In the genomic region with DNA sequence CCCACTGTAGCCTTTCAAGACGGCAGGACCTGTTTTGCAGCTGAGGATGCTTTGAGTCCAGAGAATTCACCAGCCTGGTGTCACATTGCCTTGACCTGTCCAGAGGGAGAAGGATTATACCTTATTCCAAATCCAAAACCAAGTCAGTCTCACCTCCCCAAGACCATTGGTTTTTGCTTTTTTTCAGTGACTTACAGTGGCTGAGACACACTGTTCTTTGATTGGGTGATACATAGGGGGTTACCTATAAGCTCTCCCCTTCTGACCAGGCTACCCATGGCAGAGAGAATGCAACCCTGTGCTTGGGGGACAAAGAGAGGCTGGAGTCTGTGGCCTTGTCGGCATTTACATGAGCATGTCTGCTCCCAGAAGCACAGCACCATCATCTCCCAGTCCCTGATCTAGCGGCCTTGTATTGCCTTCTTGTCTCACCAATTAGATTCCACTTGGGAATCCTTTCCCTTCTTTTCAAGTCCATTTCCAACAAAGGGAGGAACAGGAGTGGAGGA, we compare ENCODE assay signal across 14 mouse cellular contexts. TPM values are rescaled to one million over a fixed set of nuclear protein-coding genes. Genes with fewer than 3 reads are reported as not detected.
DNase-seq lines count a peak whose midpoint lies in the region; ATAC-seq and TF ChIP-seq lines count a peak whose summit lies in the region.
"Had no signal": no experiment of that assay in that cellular context is flagged by ENCODE, and none has a peak within 500 bp of the region (broad histone marks: within the 10 kb centered on the region; RNA-seq: fewer than 3 reads in every experiment).

No protein-coding gene starts in this region.

- intact Hi-C loops in gastrocnemius, adult 2 months (cut with DNase I): no loop called here

- H3K4me3 ChIP-seq in gastrocnemius, adult 2 months: peak overlapping the region; percentile 21; the same call in 1 of the 2 replicates
- no peak overlapping the region for H3K4me3 ChIP-seq in embryonic facial prominence, embryonic 12.5 days
- H3K4me3 ChIP-seq in hindbrain, embryonic 12.5 days: 0 out of 2 replicates have a peak overlapping the region, but pooled peaks have one; percentile 3
- H3K4me3 ChIP-seq in midbrain, embryonic 15.5 days: no peak overlapping the region
- H3K4me3 ChIP-seq: erythroblast, embryonic 14.5 days; myocyte had no signal

- DNase-seq in gastrocnemius, adult 2 months: no peak
- no peak for DNase-seq in gastrocnemius, postnatal 25 days
- DNase-seq in urinary bladder, postnatal 10 days (ENCODE audit: low spot score): no peak
- DNase-seq: adrenal gland, postnatal 36 days; heart, postnatal 10 days; kidney, adult 11 months; lung, postnatal 4 days had no signal

- ATAC-seq in embryonic facial prominence, embryonic 12.5 days (ENCODE audit: insufficient number of reproducible peaks, insufficient read depth, low FRiP score, low TSS enrichment): no peak
- peak; percentile 51 for ATAC-seq in hindbrain, embryonic 12.5 days (ENCODE audit: low FRiP score)
- ATAC-seq in midbrain, embryonic 15.5 days (replicated peaks): peak; percentile 56
- no peak for ATAC-seq in megakaryocyte progenitor cell, adult 5-6 weeks (replicated peaks; ENCODE audit: poor library complexity)
- no peak for ATAC-seq in erythroid progenitor cell, adult 5-6 weeks (replicated peaks; ENCODE audit: low FRiP score, poor library complexity, severe bottlenecking)

- H3K27me3 ChIP-seq in embryonic facial prominence, embryonic 12.5 days: no peaks in the 10 kb centered on the region
- no peaks in the 10 kb centered on the region for H3K27me3 ChIP-seq in hindbrain, embryonic 12.5 days
- no peaks in the 10 kb centered on the region for H3K27me3 ChIP-seq in midbrain, embryonic 15.5 days (replicated peaks)

- no peak overlapping the region for H3K4me2 ChIP-seq in embryonic facial prominence, embryonic 12.5 days (replicated peaks)
- peak overlapping the region; percentile 40 for H3K4me2 ChIP-seq in hindbrain, embryonic 12.5 days (replicated peaks)
- peak overlapping the region; percentile 36 for H3K4me2 ChIP-seq in midbrain, embryonic 15.5 days

- WGBS in embryonic facial prominence, embryonic 12.5 days: 44% methylated on average over 3 of the region's 3 CpGs
- WGBS in hindbrain, embryonic 12.5 days: 12% methylated on average over 3 of the region's 3 CpGs
- WGBS in midbrain, embryonic 15.5 days: 13% methylated on average over 3 of the region's 3 CpGs

- H3K4me1 ChIP-seq in embryonic facial prominence, embryonic 12.5 days: peaks cover 49% of the 10 kb centered on the region
- H3K4me1 ChIP-seq in hindbrain, embryonic 12.5 days: peaks cover 55% of the 10 kb centered on the region
- peaks cover 40% of the 10 kb centered on the region for H3K4me1 ChIP-seq in midbrain, embryonic 15.5 days

- no peak for TF ChIP-seq CTCF in gastrocnemius, adult 2 months (IDR thresholded peaks at IDR 0.05)

- no peaks in the 10 kb centered on the region for H3K9me3 ChIP-seq in embryonic facial prominence, embryonic 12.5 days
- H3K9me3 ChIP-seq in hindbrain, embryonic 12.5 days (replicated peaks): no peaks in the 10 kb centered on the region
- no peaks in the 10 kb centered on the region for H3K9me3 ChIP-seq in midbrain, embryonic 15.5 days

- no peak overlapping the region for H3K9ac ChIP-seq in embryonic facial prominence, embryonic 12.5 days
- H3K9ac ChIP-seq in hindbrain, embryonic 12.5 days: no peak overlapping the region
- H3K9ac ChIP-seq in midbrain, embryonic 15.5 days: no peak overlapping the region

- 0 out of 2 replicates have a peak overlapping the region, but pooled peaks have one; percentile 9 for H3K27ac ChIP-seq in gastrocnemius, adult 2 months
- peak overlapping the region; percentile 37; the same call in 1 of the 2 replicates for H3K27ac ChIP-seq in embryonic facial prominence, embryonic 12.5 days
- peak overlapping the region; percentile 92 for H3K27ac ChIP-seq in hindbrain, embryonic 12.5 days
- peak overlapping the region; percentile 84 for H3K27ac ChIP-seq in midbrain, embryonic 15.5 days

- peaks cover 16% of the 10 kb centered on the region; the same call in 1 of the 2 replicates for H3K36me3 ChIP-seq in embryonic facial prominence, embryonic 12.5 days
- H3K36me3 ChIP-seq in hindbrain, embryonic 12.5 days: no peaks in the 10 kb centered on the region
- no peaks in the 10 kb centered on the region for H3K36me3 ChIP-seq in midbrain, embryonic 15.5 days (replicated peaks)

RNA-seq across cellular contexts. Expression of gene Plpp3, which starts 24.6 kb away (rescaled TPM):
- total RNA-seq in gastrocnemius, adult 2 months (2021): 10 to 100 TPM; 45.8 to 69.1 TPM
- total RNA-seq in gastrocnemius, postnatal 25 days (2021): 10 to 100 TPM; 43.7 to 50.2 TPM
- polyA plus RNA-seq in embryonic facial prominence, embryonic 12.5 days (2016; fragmentation: Nextera tagmentation; extraction: Ambion mirVana): 115 TPM in 2 replicates
- 91.5 and 91.7 TPM in 2 replicates for polyA plus RNA-seq in hindbrain, embryonic 12.5 days (2016; fragmentation: Nextera tagmentation; extraction: Ambion mirVana)
- 66.3 and 81.9 TPM in 2 replicates for polyA plus RNA-seq in midbrain, embryonic 15.5 days (2015; fragmentation: Nextera tagmentation; extraction: Ambion mirVana)
- total RNA-seq in megakaryocyte progenitor cell, adult 5-6 weeks (2015): 0.34 TPM in 1 of 2 replicates, not detected in the other
- total RNA-seq in megakaryocyte progenitor cell, adult 5-6 weeks (2017): 0.14 TPM in 1 of 2 replicates, not detected in the other
- 0.84 and 3.2 TPM in 2 replicates for total RNA-seq in erythroid progenitor cell, adult 5-6 weeks (2015; ENCODE audit: low replicate concordance)
- 0.08 and 0.64 TPM in 2 replicates for total RNA-seq in erythroid progenitor cell, adult 5-6 weeks (2017; ENCODE audit: low replicate concordance)

Comparison
In these comparisons a context has a peak if more than half of its experiments do, and no peak if none do; other contexts are left out.
1. H3K27ac ChIP-seq: peak in every context shown above with its lines; median percentile 92 in hindbrain, embryonic 12.5 days; 84 in midbrain, embryonic 15.5 days; 37 in embryonic facial prominence, embryonic 12.5 days; 9 in gastrocnemius, adult 2 months.
2. H3K4me3 ChIP-seq: peak in gastrocnemius, adult 2 months (single experiment) and hindbrain, embryonic 12.5 days (single experiment); none in embryonic facial prominence, embryonic 12.5 days (single experiment) and midbrain, embryonic 15.5 days (single experiment).
3. ATAC-seq: peak in hindbrain, embryonic 12.5 days (single experiment) and midbrain, embryonic 15.5 days (single experiment); none in embryonic facial prominence, embryonic 12.5 days (single experiment), megakaryocyte progenitor cell, adult 5-6 weeks (single experiment) and erythroid progenitor cell, adult 5-6 weeks (single experiment).
4. RNA of gene Plpp3, which starts 24.6 kb away (total RNA-seq): 45.8 to 69.1 TPM in gastrocnemius, adult 2 months and 43.7 to 50.2 TPM in gastrocnemius, postnatal 25 days; 0.08 to 3.2 TPM in erythroid progenitor cell, adult 5-6 weeks and 0.14 to 0.34 TPM in megakaryocyte progenitor cell, adult 5-6 weeks; every median in the first group is over 10 times any median in the second.